Mouse (Mus musculus) right cerebral cortex, adult 18-20 months (tissue): Measurements from ENCODE around the gene Iba57.

Experiments used
- DNase-seq: peaks from one replicate; pipeline ENCODE4 v3.0.0; 2022; ENCODE audit warnings: mixed read lengths

The Iba57 gene

GRCm38 (mm10) chr11:59131348-59131919 lies 32.1 kb downstream of the Iba57 start:
- DNase-seq, result no peak

GRCm38 (mm10) chr11:59130782-59131181 lies 32.8 kb downstream of the Iba57 start:
- DNase-seq, result no peak

- DNase-seq, result no peak
Measured at GRCm38 (mm10) chr11:59105945-59106344, 57.6 kb downstream of the Iba57 start.
